Mouse (Mus musculus): Measurements from ENCODE around the gene Sec14l5. TPM values are rescaled to one million over a fixed set of nuclear protein-coding genes. Genes with fewer than 3 reads are reported as not detected.

Sec14l5 gene
- polyA plus RNA-seq, 1 experiment, result not detected

DNA sequence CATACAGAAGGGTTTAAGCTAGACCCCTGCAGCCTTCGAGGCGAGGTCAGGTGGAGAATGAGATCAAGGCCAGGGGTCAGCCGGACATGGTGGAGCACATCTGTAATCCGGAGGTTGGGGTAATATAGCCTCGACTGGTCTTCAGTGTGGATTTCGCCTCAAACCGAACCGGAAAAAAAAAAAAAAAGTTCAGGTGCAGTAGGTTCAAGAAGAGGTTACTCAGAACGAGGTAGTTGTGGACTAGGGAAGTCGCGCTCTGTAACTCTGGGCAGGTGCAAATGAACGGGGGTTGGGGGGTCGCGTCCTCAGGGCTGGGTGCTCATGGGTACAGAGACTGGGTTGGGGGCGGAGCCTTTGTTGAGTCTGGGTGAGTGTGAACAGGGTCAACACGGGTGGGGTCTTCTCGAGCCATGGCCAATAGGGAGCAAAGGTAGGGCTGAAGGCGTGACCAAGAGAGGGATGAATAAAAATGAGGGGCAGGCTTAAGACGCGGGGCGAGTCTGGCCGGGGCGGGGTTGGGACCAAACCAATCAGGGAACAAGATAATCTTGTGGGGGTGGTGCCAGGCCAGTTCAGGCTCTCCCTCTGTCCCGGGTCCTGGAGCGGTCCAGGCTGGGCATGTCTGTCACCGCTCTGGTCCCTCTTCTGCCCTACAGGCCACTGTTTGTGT lies 407 bp upstream of the Sec14l5 start:
- no peak for TF ChIP-seq POLR2A (IDR thresholded peaks at IDR 0.05; ENCODE audit: insufficient read depth, low read depth, low read length)
- TF ChIP-seq CTCF (IDR thresholded peaks at IDR 0.05; ENCODE audit: insufficient read depth, low read depth, low read length), result no peak
- WGBS, result 1% methylated on average over 26 of the region's 26 CpGs
- peak overlapping the region; percentile 32 for H3K4me3 ChIP-seq (ENCODE audit: insufficient read depth, low read depth, low read length)
- H3K27ac ChIP-seq (ENCODE audit: insufficient read depth, low read depth, low read length), result no peak overlapping the region
- H3K4me1 ChIP-seq (ENCODE audit: control insufficient read depth, insufficient read depth, low read length), result peaks cover 13% of the 10 kb centered on the region

DNA sequence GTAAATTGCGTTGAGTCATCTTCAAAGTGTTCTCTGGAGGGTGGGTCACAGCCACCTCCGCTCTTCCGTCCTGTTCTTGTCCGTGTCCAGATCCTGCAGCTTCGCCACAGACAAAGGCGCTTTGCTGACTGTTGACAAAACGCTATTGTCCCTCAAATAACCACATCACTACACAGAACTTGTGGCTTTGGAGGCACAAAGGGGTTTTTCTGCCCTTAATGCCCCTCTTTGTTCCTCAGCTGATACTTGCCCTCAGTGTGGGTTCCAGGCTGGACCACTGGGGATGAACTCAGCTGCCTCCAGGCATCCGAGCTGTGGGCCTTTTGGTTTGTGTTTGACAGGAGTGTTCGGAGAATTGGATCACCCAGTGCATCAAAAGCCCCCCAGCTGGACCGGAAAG lies 3.6 kb downstream of the Sec14l5 start:
- WGBS, result 75% methylated on average over 10 of the region's 10 CpGs
- TF ChIP-seq CTCF (IDR thresholded peaks at IDR 0.05; ENCODE audit: insufficient read depth, low read depth, low read length) (no peak), POLR2A (IDR thresholded peaks at IDR 0.05; ENCODE audit: insufficient read depth, low read depth, low read length) (no peak)
- H3K4me1 ChIP-seq (ENCODE audit: control insufficient read depth, insufficient read depth, low read length), result peaks cover 13% of the 10 kb centered on the region
- no peak overlapping the region for H3K4me3 ChIP-seq (ENCODE audit: insufficient read depth, low read depth, low read length)
- no peak overlapping the region for H3K27ac ChIP-seq (ENCODE audit: insufficient read depth, low read depth, low read length)

DNA sequence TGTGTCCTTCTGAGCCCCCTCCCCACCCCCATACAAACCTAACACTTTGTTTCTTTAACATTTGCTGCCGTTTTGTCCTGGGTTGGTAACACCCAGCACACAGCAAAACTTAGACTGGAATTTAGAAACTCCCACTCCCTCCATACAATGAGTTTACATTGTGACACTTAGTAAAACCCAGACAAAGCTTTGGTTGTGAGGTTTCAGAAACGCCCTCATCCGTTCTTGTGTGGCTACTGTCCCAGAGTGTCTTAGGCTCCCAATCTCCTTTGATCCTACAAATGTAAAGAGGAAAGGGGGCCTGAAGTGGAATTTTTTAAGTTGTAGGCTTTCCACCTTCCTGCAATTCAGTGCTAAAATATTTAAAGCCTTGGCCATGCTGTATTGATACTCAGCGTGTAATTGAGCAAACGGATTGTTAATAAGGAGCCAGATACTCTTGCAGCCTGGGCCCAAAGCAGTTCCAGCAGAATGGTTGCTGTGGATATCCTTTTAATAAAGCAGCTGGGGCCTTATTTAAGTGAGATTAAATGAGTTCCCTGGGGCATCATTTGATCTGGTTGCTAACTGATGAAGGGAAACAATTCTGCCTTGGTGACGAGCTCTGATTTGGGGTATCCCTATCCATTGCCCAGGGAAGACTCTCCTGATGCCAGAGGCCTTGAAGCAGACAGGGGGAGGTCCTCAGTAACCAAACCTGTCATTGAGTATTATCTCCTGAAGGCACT lies 6.6 kb downstream of the Sec14l5 start:
- Histone ChIP-seq H3K27ac (ENCODE audit: insufficient read depth, low read depth, low read length) (no peak overlapping the region), H3K4me1 (ENCODE audit: control insufficient read depth, insufficient read depth, low read length) (no peaks in the 10 kb centered on the region), H3K4me3 (ENCODE audit: insufficient read depth, low read depth, low read length) (no peak overlapping the region)
- 34% methylated on average over 6 of the region's 6 CpGs for WGBS
- TF ChIP-seq POLR2A (IDR thresholded peaks at IDR 0.05; ENCODE audit: insufficient read depth, low read depth, low read length) (no peak), CTCF (IDR thresholded peaks at IDR 0.05; ENCODE audit: insufficient read depth, low read depth, low read length) (no peak)

DNA sequence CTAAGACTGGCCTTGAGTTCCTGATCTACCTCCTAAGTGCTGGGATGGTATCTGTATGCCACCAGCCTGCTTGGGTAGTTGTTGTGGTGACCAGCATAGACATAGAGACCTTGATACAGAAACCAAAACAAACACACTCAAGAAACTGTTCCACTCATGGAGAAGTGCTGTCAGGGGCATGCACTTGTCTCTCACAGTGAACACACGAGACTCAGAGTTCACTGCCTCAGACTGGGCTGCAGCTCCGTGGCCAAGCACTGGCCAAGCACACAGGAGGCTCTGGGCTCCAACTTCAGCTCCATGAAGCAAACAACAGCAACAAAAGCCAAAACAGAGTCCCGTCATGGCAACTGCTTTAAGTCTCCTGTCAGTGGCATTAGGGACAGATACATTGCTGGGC lies 8.1 kb downstream of the Sec14l5 start:
- H3K27ac ChIP-seq (ENCODE audit: insufficient read depth, low read depth, low read length), result no peak overlapping the region
- H3K4me1 ChIP-seq (ENCODE audit: control insufficient read depth, insufficient read depth, low read length), result peaks cover 6% of the 10 kb centered on the region
- 64% methylated on average over 3 of the region's 3 CpGs for WGBS
- no peak for TF ChIP-seq CTCF (IDR thresholded peaks at IDR 0.05; ENCODE audit: insufficient read depth, low read depth, low read length)
- TF ChIP-seq POLR2A (IDR thresholded peaks at IDR 0.05; ENCODE audit: insufficient read depth, low read depth, low read length), result no peak
- no peak overlapping the region for H3K4me3 ChIP-seq (ENCODE audit: insufficient read depth, low read depth, low read length)

DNA sequence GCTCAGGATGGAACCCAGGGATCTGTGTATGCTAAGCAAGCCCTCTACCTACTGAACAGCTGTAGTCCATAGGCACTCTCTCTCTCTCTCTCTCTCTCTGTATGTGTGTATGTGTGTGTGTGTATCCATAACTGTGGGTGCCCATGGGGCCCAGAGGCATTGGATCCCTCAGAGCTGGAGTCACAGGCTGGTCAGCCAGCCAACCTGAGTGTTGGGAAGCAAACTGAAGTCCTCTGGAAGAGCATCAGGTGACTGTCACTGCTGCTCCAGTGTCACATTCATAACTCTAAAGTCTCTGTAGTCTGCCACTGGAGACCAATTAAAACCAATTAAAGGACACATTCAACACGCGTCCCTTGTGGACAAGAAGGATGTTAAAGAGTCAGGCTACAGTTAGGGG lies 9.6 kb downstream of the Sec14l5 start:
- no peak for TF ChIP-seq CTCF (IDR thresholded peaks at IDR 0.05; ENCODE audit: insufficient read depth, low read depth, low read length)
- no peak overlapping the region for H3K4me3 ChIP-seq (ENCODE audit: insufficient read depth, low read depth, low read length)
- 79% methylated on average over 2 of the region's 2 CpGs for WGBS
- no peak overlapping the region for H3K27ac ChIP-seq (ENCODE audit: insufficient read depth, low read depth, low read length)
- peaks cover 6% of the 10 kb centered on the region for H3K4me1 ChIP-seq (ENCODE audit: control insufficient read depth, insufficient read depth, low read length)

DNA sequence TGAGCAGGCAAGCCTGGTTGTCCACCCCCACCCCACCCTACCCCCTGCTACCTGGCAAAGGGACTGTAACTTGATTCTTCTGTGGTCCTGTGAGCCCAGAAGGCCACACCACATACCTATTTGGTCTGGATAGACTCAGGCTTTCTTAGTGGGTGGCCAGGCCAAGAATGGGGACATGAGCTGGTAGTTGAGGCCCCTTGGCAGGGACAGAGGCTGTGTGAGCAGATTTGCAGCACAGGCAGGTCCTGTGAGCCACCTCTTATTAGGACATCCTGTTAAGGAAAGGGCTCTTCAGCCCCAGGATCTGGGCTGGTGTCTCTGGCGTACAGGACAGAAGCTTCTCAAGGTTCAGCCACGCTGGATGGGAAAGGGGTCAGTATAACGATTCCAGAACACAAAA lies 10.2 kb downstream of the Sec14l5 start:
- H3K4me3 ChIP-seq (ENCODE audit: insufficient read depth, low read depth, low read length), result no peak overlapping the region
- H3K4me1 ChIP-seq (ENCODE audit: control insufficient read depth, insufficient read depth, low read length), result peaks cover 6% of the 10 kb centered on the region
- no peak for TF ChIP-seq CTCF (IDR thresholded peaks at IDR 0.05; ENCODE audit: insufficient read depth, low read depth, low read length)
- TF ChIP-seq POLR2A (IDR thresholded peaks at IDR 0.05; ENCODE audit: insufficient read depth, low read depth, low read length), result no peak
- 71% methylated on average over 3 of the region's 3 CpGs for WGBS
- no peak overlapping the region for H3K27ac ChIP-seq (ENCODE audit: insufficient read depth, low read depth, low read length)

DNA sequence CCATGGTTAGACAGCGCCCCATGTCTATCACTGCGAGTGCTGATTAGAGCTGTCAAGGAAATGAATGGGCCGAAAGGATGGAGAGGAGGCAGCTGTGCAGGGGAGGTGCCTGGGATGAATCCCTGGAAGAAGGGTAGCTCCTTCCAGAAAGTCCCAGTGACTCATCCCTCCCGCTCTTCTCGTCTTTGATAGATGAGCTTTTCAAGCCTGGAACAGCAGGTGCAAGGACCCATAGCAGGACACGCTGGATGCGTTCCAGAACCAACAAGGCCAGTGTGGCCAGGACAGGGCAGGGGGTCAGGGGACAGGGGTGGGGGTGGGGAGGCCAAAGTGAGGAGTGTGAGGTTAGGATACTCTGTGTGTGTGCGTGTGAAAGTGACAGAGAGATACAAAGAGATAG lies 12.3 kb downstream of the Sec14l5 start:
- 49% methylated on average over 8 of the region's 8 CpGs for WGBS
- TF ChIP-seq CTCF (IDR thresholded peaks at IDR 0.05; ENCODE audit: insufficient read depth, low read depth, low read length) (no peak), POLR2A (IDR thresholded peaks at IDR 0.05; ENCODE audit: insufficient read depth, low read depth, low read length) (no peak)
- Histone ChIP-seq H3K4me1 (ENCODE audit: control insufficient read depth, insufficient read depth, low read length) (peaks cover 6% of the 10 kb centered on the region), H3K27ac (ENCODE audit: insufficient read depth, low read depth, low read length) (no peak overlapping the region), H3K4me3 (ENCODE audit: insufficient read depth, low read depth, low read length) (no peak overlapping the region)

DNA sequence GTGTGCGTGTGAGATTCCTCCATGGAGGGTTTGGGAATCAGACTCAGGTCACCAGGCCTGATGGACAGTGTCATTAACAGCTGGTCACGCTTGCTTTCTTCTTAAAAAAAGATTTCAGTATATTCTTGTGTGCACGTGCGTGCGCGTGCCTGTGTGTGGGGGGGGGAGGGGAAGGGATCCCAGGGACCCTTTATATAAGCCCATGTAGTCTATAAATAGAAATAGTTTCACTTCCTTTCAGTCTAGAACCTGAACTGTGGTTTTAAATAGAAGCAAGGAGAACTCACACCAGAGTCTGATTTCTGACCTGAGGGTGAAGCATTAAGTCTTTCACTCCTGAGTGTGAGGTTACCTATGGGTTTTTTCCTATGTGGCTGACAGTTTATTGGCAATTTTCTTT lies 17.4 kb downstream of the Sec14l5 start:
- Histone ChIP-seq H3K4me1 (ENCODE audit: control insufficient read depth, insufficient read depth, low read length) (peaks cover under 1% of the 10 kb centered on the region; the same call in 1 of the 2 replicates), H3K27ac (ENCODE audit: insufficient read depth, low read depth, low read length) (no peak overlapping the region), H3K4me3 (ENCODE audit: insufficient read depth, low read depth, low read length) (no peak overlapping the region)
- TF ChIP-seq POLR2A (IDR thresholded peaks at IDR 0.05; ENCODE audit: insufficient read depth, low read depth, low read length) (no peak), CTCF (IDR thresholded peaks at IDR 0.05; ENCODE audit: insufficient read depth, low read depth, low read length) (no peak)
- 76% methylated on average over 6 of the region's 6 CpGs for WGBS

DNA sequence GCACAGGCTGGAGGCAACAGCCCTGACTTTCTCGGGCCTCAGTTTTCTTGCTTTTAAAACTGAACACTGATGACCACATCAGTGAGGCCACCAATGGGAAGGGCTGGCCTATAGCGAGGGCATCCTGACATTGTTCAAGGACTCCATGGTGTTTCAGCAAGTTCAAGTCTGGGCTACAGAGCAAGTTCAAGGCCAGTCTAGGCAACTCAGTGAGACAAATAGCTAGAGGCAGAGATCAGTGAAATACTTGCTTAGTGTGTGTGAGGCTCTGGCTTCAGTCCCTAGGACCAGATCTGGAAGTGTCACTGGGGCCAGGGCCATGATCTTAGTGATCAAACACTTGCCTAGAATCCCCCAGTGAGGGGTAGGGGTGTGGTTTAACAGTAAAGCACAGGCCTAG lies 21.1 kb downstream of the Sec14l5 start:
- Histone ChIP-seq H3K4me1 (ENCODE audit: control insufficient read depth, insufficient read depth, low read length) (peaks cover 4% of the 10 kb centered on the region), H3K4me3 (ENCODE audit: insufficient read depth, low read depth, low read length) (no peak overlapping the region), H3K27ac (ENCODE audit: insufficient read depth, low read depth, low read length) (no peak overlapping the region)
- WGBS, result 94% methylated on average over 2 of the region's 2 CpGs
- TF ChIP-seq CTCF (IDR thresholded peaks at IDR 0.05; ENCODE audit: insufficient read depth, low read depth, low read length), result no peak
- no peak for TF ChIP-seq POLR2A (IDR thresholded peaks at IDR 0.05; ENCODE audit: insufficient read depth, low read depth, low read length)

All from olfactory bulb, adult 2 months (tissue).